Mouse (Mus musculus) erythroblast, embryonic 14.5 days (primary cell): Measurements from ENCODE around the gene Lst1.

Experiments
- GATA1 ChIP-seq: IDR thresholded peaks from 2 replicates; pipeline ENCODE4 v1.6.1; 2012; ENCODE audit warnings: low read length, inconsistent platforms, mixed read lengths
- TAL1 ChIP-seq: IDR thresholded peaks from 3 replicates; pipeline ENCODE4 v1.6.1; 2012; ENCODE audit warnings: low read length, inconsistent platforms, mixed read lengths

DNA sequence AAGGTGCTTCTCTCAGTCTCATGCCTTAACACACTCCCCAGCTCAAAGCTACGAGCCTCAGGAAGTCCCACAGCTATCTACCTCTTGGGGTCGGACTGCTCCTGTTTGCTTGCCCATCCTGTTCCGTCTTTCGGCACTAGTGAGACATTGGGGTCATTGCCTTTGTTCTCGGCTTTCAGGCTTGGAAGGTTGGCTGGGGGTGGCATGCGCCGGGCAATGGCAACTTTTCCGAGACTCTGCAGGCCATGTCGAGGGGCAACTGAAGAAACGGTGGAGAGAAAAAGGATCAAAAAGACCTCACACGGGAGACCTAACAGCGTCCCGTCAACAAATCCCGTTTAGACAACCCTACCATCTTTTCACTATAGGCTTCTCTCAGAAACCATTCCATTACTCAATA lies 26.1 kb downstream of the Lst1 start:
- TF ChIP-seq GATA1 = no peak
- no peak for TF ChIP-seq TAL1
